Mouse (Mus musculus): Measurements from ENCODE around the gene M1ap. TPM values are rescaled to one million over a fixed set of nuclear protein-coding genes. Genes with fewer than 3 reads are reported as not detected.

M1ap gene
- polyA plus RNA-seq, 1 experiment from 2014 or later: 15.7 TPM

GRCm38 (mm10) chr6:83011255-83011654 lies 64.6 kb downstream of the M1ap start:
- Histone ChIP-seq H3K9me3 (replicated peaks) (no peaks in the 10 kb centered on the region), H3K27me3 (no peaks in the 10 kb centered on the region), H3K4me2 (0 out of 2 replicates have a peak overlapping the region, but pooled peaks have one; percentile 7), H3K9ac (peak overlapping the region; percentile 3; the same call in 1 of the 2 replicates), H3K4me3 (replicated peaks) (no peak overlapping the region), H3K36me3 (no peaks in the 10 kb centered on the region), H3K4me1 (replicated peaks) (peaks cover 77% of the 10 kb centered on the region), H3K27ac (peak overlapping the region; percentile 99)
- WGBS (ENCODE audit: insufficient replicate concordance): 79% methylated on average over 7 of the region's 7 CpGs
- no peak for ATAC-seq (ENCODE audit: low read depth)
- no peak for DNase-seq

- H3K4me3 ChIP-seq (replicated peaks): no peak overlapping the region
- ATAC-seq (ENCODE audit: low read depth) (no peak), DNase-seq (no peak)
- no peaks in the 10 kb centered on the region for H3K27me3 ChIP-seq
- H3K9me3 ChIP-seq (replicated peaks): no peaks in the 10 kb centered on the region
- WGBS (ENCODE audit: insufficient replicate concordance): 57% methylated on average over 6 of the region's 6 CpGs
- no peak overlapping the region for H3K4me2 ChIP-seq
- peak overlapping the region; percentile 99 for H3K27ac ChIP-seq
- H3K36me3 ChIP-seq: no peaks in the 10 kb centered on the region
- H3K4me1 ChIP-seq (replicated peaks): peaks cover 82% of the 10 kb centered on the region
- H3K9ac ChIP-seq: peak overlapping the region; percentile 46
Measured at GRCm38 (mm10) chr6:83011756-83012155, 65.1 kb downstream of the M1ap start.

- no peak for DNase-seq
- Histone ChIP-seq H3K36me3 (no peaks in the 10 kb centered on the region), H3K4me3 (replicated peaks) (no peak overlapping the region), H3K4me2 (peak overlapping the region; percentile 54), H3K9me3 (replicated peaks) (no peaks in the 10 kb centered on the region), H3K27me3 (no peaks in the 10 kb centered on the region), H3K27ac (peak overlapping the region; percentile 99), H3K9ac (peak overlapping the region; percentile 70), H3K4me1 (replicated peaks) (peaks cover 96% of the 10 kb centered on the region)
- ATAC-seq (ENCODE audit: low read depth): no peak
- 58% methylated on average over 5 of the region's 5 CpGs for WGBS (ENCODE audit: insufficient replicate concordance)
Measured at GRCm38 (mm10) chr6:83013444-83013843, 66.7 kb downstream of the M1ap start.

GRCm38 (mm10) chr6:83014482-83015466 lies 68.1 kb downstream of the M1ap start:
- Histone ChIP-seq H3K9ac (peak overlapping the region; percentile 72), H3K4me3 (replicated peaks) (peak overlapping the region; percentile 38), H3K27me3 (no peaks in the 10 kb centered on the region), H3K4me1 (replicated peaks) (peaks cover 96% of the 10 kb centered on the region), H3K27ac (peak overlapping the region; percentile 99), H3K36me3 (no peaks in the 10 kb centered on the region), H3K4me2 (peak overlapping the region; percentile 60), H3K9me3 (replicated peaks) (no peaks in the 10 kb centered on the region)
- DNase-seq (peak; percentile 84), ATAC-seq (ENCODE audit: low read depth) (peak; percentile 96)
- 11% methylated on average over 12 of the region's 12 CpGs for WGBS (ENCODE audit: insufficient replicate concordance)

- H3K36me3 ChIP-seq: no peaks in the 10 kb centered on the region
- peak overlapping the region; percentile 41 for H3K4me3 ChIP-seq (replicated peaks)
- peak overlapping the region; percentile 60 for H3K4me2 ChIP-seq
- no peak for DNase-seq
- WGBS (ENCODE audit: insufficient replicate concordance): 71% methylated on average over 2 of the region's 2 CpGs
- peaks cover 96% of the 10 kb centered on the region for H3K4me1 ChIP-seq (replicated peaks)
- H3K9ac ChIP-seq: peak overlapping the region; percentile 72
- no peaks in the 10 kb centered on the region for H3K9me3 ChIP-seq (replicated peaks)
- H3K27me3 ChIP-seq: no peaks in the 10 kb centered on the region
- peak overlapping the region; percentile 99 for H3K27ac ChIP-seq
- ATAC-seq (ENCODE audit: low read depth): no peak
Measured at GRCm38 (mm10) chr6:83015749-83016148, 69.0 kb downstream of the M1ap start.

GRCm38 (mm10) chr6:83017190-83017589 lies 70.5 kb downstream of the M1ap start:
- Histone ChIP-seq H3K9me3 (replicated peaks) (no peaks in the 10 kb centered on the region), H3K4me1 (replicated peaks) (peaks cover 96% of the 10 kb centered on the region), H3K9ac (peak overlapping the region; percentile 44; the same call in 1 of the 2 replicates), H3K27me3 (no peaks in the 10 kb centered on the region), H3K4me2 (no peak overlapping the region; the same call in 1 of the 2 replicates), H3K36me3 (no peaks in the 10 kb centered on the region), H3K27ac (peak overlapping the region; percentile 99), H3K4me3 (replicated peaks) (no peak overlapping the region)
- WGBS (ENCODE audit: insufficient replicate concordance): 75% methylated on average over 3 of the region's 3 CpGs
- DNase-seq (no peak), ATAC-seq (ENCODE audit: low read depth) (no peak)

- H3K9ac ChIP-seq: no peak overlapping the region
- 58% methylated on average over 3 of the region's 3 CpGs for WGBS (ENCODE audit: insufficient replicate concordance)
- no peak for ATAC-seq (ENCODE audit: low read depth)
- peaks cover 96% of the 10 kb centered on the region for H3K4me1 ChIP-seq (replicated peaks)
- H3K36me3 ChIP-seq: no peaks in the 10 kb centered on the region
- peak overlapping the region; percentile 99 for H3K27ac ChIP-seq
- H3K4me3 ChIP-seq (replicated peaks): no peak overlapping the region
- no peak overlapping the region for H3K4me2 ChIP-seq
- H3K9me3 ChIP-seq (replicated peaks): no peaks in the 10 kb centered on the region
- DNase-seq: no peak
- H3K27me3 ChIP-seq: no peaks in the 10 kb centered on the region
Measured at GRCm38 (mm10) chr6:83019044-83019443, 72.3 kb downstream of the M1ap start.

- H3K27ac ChIP-seq: peak overlapping the region; percentile 91
- ATAC-seq (ENCODE audit: low read depth): peak; percentile 65
- peak overlapping the region; percentile 36 for H3K4me2 ChIP-seq
- no peak overlapping the region for H3K4me3 ChIP-seq (replicated peaks)
- peak; percentile 63 for DNase-seq
- no peaks in the 10 kb centered on the region for H3K27me3 ChIP-seq
- H3K9ac ChIP-seq: peak overlapping the region; percentile 30; the same call in 1 of the 2 replicates
- no peaks in the 10 kb centered on the region for H3K9me3 ChIP-seq (replicated peaks)
- 36% methylated on average over 6 of the region's 6 CpGs for WGBS (ENCODE audit: insufficient replicate concordance)
- H3K4me1 ChIP-seq (replicated peaks): peaks cover 99% of the 10 kb centered on the region
- H3K36me3 ChIP-seq: no peaks in the 10 kb centered on the region
Measured at GRCm38 (mm10) chr6:83020121-83020520, 73.4 kb downstream of the M1ap start.

GRCm38 (mm10) chr6:83020836-83021593 lies 74.3 kb downstream of the M1ap start:
- Histone ChIP-seq H3K4me1 (replicated peaks) (peaks cover 91% of the 10 kb centered on the region), H3K27me3 (no peaks in the 10 kb centered on the region), H3K4me2 (peak overlapping the region; percentile 36; the same call in 1 of the 2 replicates), H3K9me3 (replicated peaks) (no peaks in the 10 kb centered on the region), H3K9ac (peak overlapping the region; percentile 30; the same call in 1 of the 2 replicates), H3K4me3 (replicated peaks) (no peak overlapping the region), H3K36me3 (no peaks in the 10 kb centered on the region), H3K27ac (peak overlapping the region; percentile 91)
- no peak for DNase-seq
- 74% methylated on average over 4 of the region's 4 CpGs for WGBS (ENCODE audit: insufficient replicate concordance)
- ATAC-seq (ENCODE audit: low read depth): no peak

GRCm38 (mm10) chr6:83023008-83023407 lies 76.3 kb downstream of the M1ap start:
- Histone ChIP-seq H3K27ac (peak overlapping the region; percentile 91), H3K36me3 (no peaks in the 10 kb centered on the region), H3K9me3 (replicated peaks) (no peaks in the 10 kb centered on the region), H3K27me3 (no peaks in the 10 kb centered on the region; the same call in 1 of the 2 replicates), H3K4me3 (replicated peaks) (no peak overlapping the region), H3K9ac (peak overlapping the region; percentile 43), H3K4me2 (peak overlapping the region; percentile 30), H3K4me1 (replicated peaks) (peaks cover 87% of the 10 kb centered on the region)
- DNase-seq (peak; percentile 46), ATAC-seq (ENCODE audit: low read depth) (peak; percentile 85)
- 58% methylated on average over 9 of the region's 9 CpGs for WGBS (ENCODE audit: insufficient replicate concordance)

- Histone ChIP-seq H3K4me1 (replicated peaks) (peaks cover 85% of the 10 kb centered on the region), H3K9me3 (replicated peaks) (no peaks in the 10 kb centered on the region), H3K4me3 (replicated peaks) (no peak overlapping the region), H3K4me2 (no peak overlapping the region), H3K36me3 (no peaks in the 10 kb centered on the region), H3K27ac (peak overlapping the region; percentile 91), H3K27me3 (no peaks in the 10 kb centered on the region; the same call in 1 of the 2 replicates), H3K9ac (peak overlapping the region; percentile 43)
- DNase-seq: no peak
- 91% methylated on average over 2 of the region's 2 CpGs for WGBS (ENCODE audit: insufficient replicate concordance)
- no peak for ATAC-seq (ENCODE audit: low read depth)
Measured at GRCm38 (mm10) chr6:83023786-83024185, 77.1 kb downstream of the M1ap start.

Measured in liver, embryonic 13.5 days (tissue).